Mouse (Mus musculus): Measurements from ENCODE around the gene Chac1.

Gene Chac1

GRCm38 (mm10) chr2:119327942-119328526 is 23.0 kb upstream of the Chac1 start:
- DNase-seq (ENCODE audit: low spot score): no peak

DNA sequence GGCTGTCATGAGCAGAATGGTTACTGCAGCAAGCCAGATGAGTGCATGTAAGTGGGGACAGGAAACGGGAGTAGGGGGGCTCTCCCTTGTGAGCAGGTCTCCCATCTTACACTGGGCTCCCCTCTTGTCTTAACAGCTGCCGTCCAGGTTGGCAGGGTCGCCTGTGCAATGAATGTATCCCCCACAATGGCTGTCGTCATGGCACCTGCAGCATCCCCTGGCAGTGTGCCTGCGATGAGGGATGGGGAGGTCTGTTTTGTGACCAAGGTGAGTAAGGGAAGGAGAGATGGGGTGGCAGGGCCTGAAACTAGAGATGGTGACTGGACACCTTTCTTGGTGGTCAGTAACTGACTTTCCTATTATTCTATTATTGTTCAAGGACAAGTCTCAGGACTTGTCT is 22.5 kb upstream of the Chac1 start:
- no peak for DNase-seq (ENCODE audit: low spot score)

DNA sequence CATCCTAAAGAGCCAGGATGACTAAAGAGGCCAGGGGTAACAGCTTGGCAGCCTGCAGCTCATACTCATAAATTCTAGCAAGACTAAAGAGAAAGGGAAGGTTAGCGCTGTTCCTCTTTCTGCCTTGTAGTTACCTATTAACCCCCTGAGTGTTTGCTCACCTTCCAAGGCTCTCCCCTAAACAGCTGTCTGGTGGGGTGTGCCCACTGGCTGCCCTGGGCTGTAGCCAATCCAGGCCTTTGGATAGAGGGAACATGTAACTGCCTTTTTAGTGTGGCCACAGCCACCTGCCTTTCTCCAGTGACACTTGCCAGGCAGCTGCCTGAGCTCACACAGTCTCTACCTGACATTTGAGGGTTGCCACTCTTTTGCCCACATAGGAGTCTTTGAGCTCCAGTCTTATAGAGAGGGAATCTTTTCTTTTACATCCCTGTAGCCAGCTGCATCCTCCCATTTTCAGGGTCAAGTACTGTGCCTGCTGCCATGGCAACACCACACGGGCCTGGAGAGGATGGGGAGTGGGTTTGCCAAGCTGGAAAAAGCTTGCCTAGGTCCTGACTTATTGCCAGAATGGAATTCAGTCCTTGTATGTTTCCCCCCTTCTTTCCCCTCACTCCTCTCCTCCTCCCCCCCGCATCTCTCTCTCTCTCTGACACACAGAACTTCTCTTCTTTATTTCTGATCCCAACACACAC is 21.8 kb upstream of the Chac1 start:
- DNase-seq (ENCODE audit: low spot score): no peak

- no peak for DNase-seq (ENCODE audit: low spot score)
Measured at GRCm38 (mm10) chr2:119330795-119331194, 20.2 kb upstream of the Chac1 start.

GRCm38 (mm10) chr2:119332177-119332661 is 18.8 kb upstream of the Chac1 start:
- no peak for DNase-seq (ENCODE audit: low spot score)

GRCm38 (mm10) chr2:119334135-119334534 is 16.9 kb upstream of the Chac1 start:
- DNase-seq (ENCODE audit: low spot score): no peak

DNA sequence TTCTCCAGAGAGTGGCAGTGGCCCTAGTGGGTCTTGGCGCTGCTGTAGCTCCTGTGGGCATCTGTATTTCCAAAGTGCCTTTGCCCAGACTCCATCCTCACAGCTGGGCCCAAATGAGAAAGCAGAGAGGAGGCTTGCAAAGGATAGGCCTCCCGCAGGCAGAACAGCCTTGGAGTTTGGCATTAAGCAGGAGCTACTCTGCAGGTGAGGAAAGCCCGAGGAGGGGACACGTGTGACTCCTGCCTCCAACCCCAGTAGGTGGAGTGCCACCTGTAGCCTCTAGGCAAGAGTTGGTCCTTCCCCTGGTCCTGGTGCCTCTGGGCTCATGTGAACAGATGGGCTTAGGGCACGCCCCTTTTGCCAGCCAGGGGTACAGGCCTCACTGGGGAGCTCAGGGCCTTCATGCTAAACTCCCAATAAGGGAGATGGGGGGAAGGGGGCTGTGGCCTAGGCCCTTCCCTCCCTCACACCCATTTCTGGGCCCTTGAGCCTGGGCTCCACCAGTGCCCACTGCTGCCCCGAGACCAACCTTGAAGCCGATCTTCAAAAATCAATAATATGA is 16.0 kb upstream of the Chac1 start:
- DNase-seq (ENCODE audit: low spot score): no peak

DNA sequence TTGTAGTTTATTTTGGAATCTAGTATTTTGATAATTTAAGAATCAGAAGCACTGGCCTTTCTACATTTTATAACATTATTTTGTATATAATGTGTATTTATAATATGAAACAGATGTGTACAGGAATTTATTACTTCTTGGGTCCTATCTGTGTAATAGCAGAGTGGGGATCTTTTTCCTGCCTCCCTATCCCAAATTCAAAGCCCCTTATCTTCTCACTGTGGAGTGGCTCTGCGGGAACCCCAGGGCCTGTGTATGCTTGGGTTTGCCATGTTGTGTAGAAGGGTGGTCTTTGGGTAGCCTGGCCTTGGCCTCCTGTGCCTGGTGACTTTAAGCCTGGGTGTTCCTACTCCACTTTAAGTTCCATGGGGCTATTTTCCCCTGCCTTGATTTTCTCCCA is 15.5 kb upstream of the Chac1 start:
- no peak for DNase-seq (ENCODE audit: low spot score)

- no peak for DNase-seq (ENCODE audit: low spot score)
Measured at GRCm38 (mm10) chr2:119336002-119336401, 15.0 kb upstream of the Chac1 start.

- DNase-seq (ENCODE audit: low spot score): no peak
Measured at GRCm38 (mm10) chr2:119336470-119336869, 14.6 kb upstream of the Chac1 start.

GRCm38 (mm10) chr2:119337425-119338265 is 13.4 kb upstream of the Chac1 start:
- peak; percentile 93 for DNase-seq (ENCODE audit: low spot score)

DNA sequence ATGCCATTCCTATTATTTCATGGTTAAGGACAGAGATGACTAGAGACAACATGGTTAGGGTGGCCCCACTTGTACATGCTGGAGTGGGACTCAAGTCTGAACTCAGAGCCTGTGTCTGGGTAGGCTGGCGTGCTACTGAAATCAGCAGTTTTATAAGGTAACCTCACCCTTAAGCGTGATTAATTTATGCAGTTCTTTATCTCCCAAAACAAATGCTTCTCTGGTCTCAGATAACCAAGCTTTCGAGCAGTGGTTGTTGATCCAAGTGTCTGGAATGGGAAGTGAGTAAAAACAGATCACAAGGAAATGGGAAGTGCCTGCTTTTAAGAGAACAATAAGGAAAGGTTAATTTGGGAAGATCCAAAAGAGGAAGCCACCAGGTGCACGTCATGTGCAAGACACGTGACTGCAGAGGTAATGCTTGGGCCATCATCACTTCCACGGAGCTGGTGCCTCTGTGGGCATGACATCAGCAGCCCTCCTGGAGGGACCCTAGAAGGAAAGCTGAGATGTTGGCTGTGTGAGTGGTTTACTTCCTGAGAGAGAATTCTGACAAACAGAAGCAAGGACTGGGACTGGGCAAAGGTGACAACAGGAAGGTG is 6.4 kb upstream of the Chac1 start:
- DNase-seq (ENCODE audit: low spot score): no peak

DNA sequence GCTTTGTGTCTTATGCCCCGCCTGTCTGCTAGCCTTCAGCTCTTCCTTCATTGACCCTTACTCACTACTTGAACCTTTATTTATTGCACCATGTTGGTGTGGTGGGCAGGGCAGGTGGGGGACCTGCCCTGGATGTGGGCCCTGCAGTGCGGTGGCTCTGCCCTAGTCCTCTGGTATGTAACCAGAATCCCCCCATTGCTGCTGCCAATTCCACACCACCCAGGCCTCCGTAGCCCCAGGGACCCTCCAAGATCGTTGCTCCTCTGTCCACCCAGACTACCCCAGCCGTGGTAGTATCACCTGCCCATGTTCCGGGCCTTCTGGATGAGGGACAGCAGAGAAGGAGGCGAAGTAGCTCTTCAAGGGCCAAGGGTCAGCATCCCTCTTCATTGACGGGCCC is 2.7 kb downstream of the Chac1 start:
- no peak for DNase-seq (ENCODE audit: low spot score)

- no peak for DNase-seq (ENCODE audit: low spot score)
Measured at GRCm38 (mm10) chr2:119355089-119355488, 4.1 kb downstream of the Chac1 start.

- DNase-seq (ENCODE audit: low spot score): no peak
Measured at GRCm38 (mm10) chr2:119355651-119356050, 4.6 kb downstream of the Chac1 start.

GRCm38 (mm10) chr2:119356310-119356709 is 5.3 kb downstream of the Chac1 start:
- no peak for DNase-seq (ENCODE audit: low spot score)

GRCm38 (mm10) chr2:119356805-119357204 is 5.8 kb downstream of the Chac1 start:
- no peak for DNase-seq (ENCODE audit: low spot score)

- no peak for DNase-seq (ENCODE audit: low spot score)
Measured at GRCm38 (mm10) chr2:119358249-119358648, 7.2 kb downstream of the Chac1 start.

GRCm38 (mm10) chr2:119359721-119360291 is 8.8 kb downstream of the Chac1 start:
- no peak for DNase-seq (ENCODE audit: low spot score)

- no peak for DNase-seq (ENCODE audit: low spot score)
Measured at GRCm38 (mm10) chr2:119364969-119365368, 13.9 kb downstream of the Chac1 start.

- no peak for DNase-seq (ENCODE audit: low spot score)
Measured at GRCm38 (mm10) chr2:119367346-119367745, 16.3 kb downstream of the Chac1 start.

DNA sequence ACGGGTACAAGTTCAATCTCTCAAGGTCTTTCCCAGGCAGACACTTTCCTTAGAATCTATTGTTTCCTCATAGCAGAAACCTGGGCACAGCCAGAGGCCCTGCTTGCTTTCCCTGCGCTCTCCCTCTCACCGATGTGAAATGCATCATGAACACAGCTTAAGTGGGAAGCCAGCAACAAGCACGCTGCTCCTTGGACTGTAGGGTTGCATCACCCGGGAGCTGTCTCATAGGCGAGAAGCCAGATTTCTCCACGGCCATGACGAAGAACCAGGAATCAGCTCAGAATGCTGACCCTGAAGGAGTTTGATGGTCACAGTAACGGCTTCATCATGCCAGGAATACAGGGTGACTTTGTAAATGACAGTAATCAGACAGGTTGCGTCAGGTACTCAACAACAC is 19.1 kb downstream of the Chac1 start:
- DNase-seq (ENCODE audit: low spot score): no peak

All from lung, postnatal 25 days (tissue).